Mouse (Mus musculus) retina, postnatal 1 day (tissue): ENCODE results near the gene Nucks1.

Source experiments
- DNase-seq: peaks from one replicate; pipeline ENCODE4 v3.0.0-alpha.2; 2012

The Nucks1 gene

GRCm38 (mm10) chr1:131922100-131922499, 11.8 kb downstream of the Nucks1 start:
- no peak for DNase-seq

- DNase-seq = no peak
Observed at GRCm38 (mm10) chr1:131933471-131933870, 23.1 kb downstream of the Nucks1 start.

GRCm38 (mm10) chr1:131937659-131938305, 27.4 kb downstream of the Nucks1 start:
- DNase-seq = peak; percentile 85

GRCm38 (mm10) chr1:131938811-131939210, 28.5 kb downstream of the Nucks1 start:
- DNase-seq = no peak

GRCm38 (mm10) chr1:131940711-131941244, 30.4 kb downstream of the Nucks1 start:
- peak; percentile 46 for DNase-seq

- DNase-seq = no peak
Observed at GRCm38 (mm10) chr1:131941501-131941900, 31.2 kb downstream of the Nucks1 start.

- DNase-seq = no peak
Observed at GRCm38 (mm10) chr1:131942621-131943590, 32.6 kb downstream of the Nucks1 start.

- no peak for DNase-seq
Observed at GRCm38 (mm10) chr1:131945674-131946440, 35.5 kb downstream of the Nucks1 start.

GRCm38 (mm10) chr1:131946462-131947215, 36.3 kb downstream of the Nucks1 start:
- no peak for DNase-seq

GRCm38 (mm10) chr1:131947997-131948525, 37.7 kb downstream of the Nucks1 start:
- DNase-seq = no peak

GRCm38 (mm10) chr1:131954242-131954865, 44.0 kb downstream of the Nucks1 start:
- no peak for DNase-seq

- no peak for DNase-seq
Observed at GRCm38 (mm10) chr1:131955131-131955757, 44.9 kb downstream of the Nucks1 start.

GRCm38 (mm10) chr1:131957416-131957815, 47.1 kb downstream of the Nucks1 start:
- no peak for DNase-seq

GRCm38 (mm10) chr1:131961004-131961403, 50.7 kb downstream of the Nucks1 start:
- no peak for DNase-seq

GRCm38 (mm10) chr1:131962606-131963084, 52.3 kb downstream of the Nucks1 start, which contains the start of gene Slc45a3:
TSS of gene Slc45a3 (plus strand) at chr1:131962967.
- no peak for DNase-seq

GRCm38 (mm10) chr1:131963085-131963951, 53.0 kb downstream of the Nucks1 start:
- DNase-seq = peak; percentile 59

GRCm38 (mm10) chr1:131964100-131964499, 53.8 kb downstream of the Nucks1 start:
- no peak for DNase-seq

GRCm38 (mm10) chr1:131964580-131964979, 54.2 kb downstream of the Nucks1 start:
- DNase-seq = no peak

GRCm38 (mm10) chr1:131965818-131966217, 55.5 kb downstream of the Nucks1 start:
- no peak for DNase-seq

GRCm38 (mm10) chr1:131967336-131967735, 57.0 kb downstream of the Nucks1 start:
- no peak for DNase-seq
